Mouse (Mus musculus) erythroblast, embryonic 14.5 days (primary cell): ENCODE data around the gene Erp27.

Source experiments
- GATA1 ChIP-seq: IDR thresholded peaks from 2 replicates; pipeline ENCODE4 v1.6.1; 2012; ENCODE audit warnings: low read length, inconsistent platforms, mixed read lengths
- TAL1 ChIP-seq: IDR thresholded peaks from 3 replicates; pipeline ENCODE4 v1.6.1; 2012; ENCODE audit warnings: low read length, inconsistent platforms, mixed read lengths

DNA sequence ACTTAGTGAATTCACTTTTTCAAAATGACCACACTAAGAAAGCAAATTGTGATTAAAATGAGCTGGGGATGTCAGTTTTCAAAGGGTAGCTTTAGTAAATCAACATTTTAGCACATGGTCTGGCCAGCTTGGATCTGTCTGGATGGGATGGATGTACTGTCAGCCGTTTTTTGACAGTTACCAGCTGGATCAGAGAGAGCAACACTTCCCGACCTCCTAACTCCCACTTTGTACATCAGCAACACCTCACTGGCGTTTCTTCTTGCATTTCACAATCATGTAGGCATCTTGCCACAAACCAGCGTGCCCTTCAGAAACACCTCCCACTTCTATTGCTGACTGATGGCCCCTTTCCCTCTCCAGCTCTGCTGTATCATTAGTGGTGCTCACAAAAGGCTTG, 23.8 kb downstream of the Erp27 start:
- TF ChIP-seq GATA1 (no peak), TAL1 (no peak)
